Mouse (Mus musculus) lung, adult 2 months (tissue): ENCODE results near the gene F13a1. TPM values are rescaled to one million over a fixed set of nuclear protein-coding genes. Genes with fewer than 3 reads are reported as not detected.

Experiments
- DNase-seq: peaks from one replicate; pipeline ENCODE4 v3.0.0; 2022
- H3K4me1 ChIP-seq: fragments of 200-500 bp; 2 replicates; pipeline ENCODE4 v1.6.1; 2011; ENCODE audit warnings: low read length; ENCODE audit not compliant: control insufficient read depth, insufficient read depth
- H3K4me3 ChIP-seq: fragments of 200-500 bp; replicated peaks from 2 replicates; pipeline ENCODE3; 2011; ENCODE audit warnings: low read depth, mild to moderate bottlenecking, control low read depth, low read length; ENCODE audit errors: extremely low read depth
- CTCF ChIP-seq: fragments of 200-500 bp; IDR thresholded peaks from 2 replicates; pipeline ENCODE4 v1.5.1; 2011; ENCODE audit warnings: mild to moderate bottlenecking, low read length, control low read depth; ENCODE audit not compliant: insufficient read depth
- POLR2A ChIP-seq: fragments of 200-500 bp; IDR thresholded peaks from 2 replicates; pipeline ENCODE4 v1.6.1; 2011; ENCODE audit warnings: low read depth, mild to moderate bottlenecking, control low read depth, low read length, borderline replicate concordance; ENCODE audit errors: extremely low read depth
- WGBS: fragments of 180-500 bp; shearing (Covaris S2); methylation state at CpG from one replicate; pipeline ENCODE4 v1.1.7; 2018; 5-methylcytosine and 5-hydroxymethylcytosine counted together
- polyA plus RNA-seq: library from polyadenylated mRNA; depleted of rRNA; stranded (reverse); fragments of >200 nt; gene quantifications from 2 replicates; pipeline ENCODE4 v1.2.3, GENCODE M21; 2012

Gene F13a1
- polyA plus RNA-seq, 1 experiment = 6.4 TPM

GRCm38 (mm10) chr13:36962926-36963325 lies 87.1 kb downstream of the F13a1 start:
- DNase-seq = no peak
- Histone ChIP-seq H3K4me3 (no peak overlapping the region), H3K4me1 (no peaks in the 10 kb centered on the region)
- TF ChIP-seq POLR2A = no peak
- TF ChIP-seq CTCF = no peak

- no peak for DNase-seq
- WGBS = 41% methylated on average over 3 of the region's 3 CpGs
- Histone ChIP-seq H3K4me1 (no peaks in the 10 kb centered on the region), H3K4me3 (no peak overlapping the region)
- TF ChIP-seq POLR2A (no peak), CTCF (no peak)
Observed at GRCm38 (mm10) chr13:36958996-36959395, 91.0 kb downstream of the F13a1 start.

GRCm38 (mm10) chr13:36954937-36955336 lies 95.1 kb downstream of the F13a1 start:
- Histone ChIP-seq H3K4me1 (no peaks in the 10 kb centered on the region), H3K4me3 (no peak overlapping the region)
- TF ChIP-seq POLR2A (no peak), CTCF (no peak)
- DNase-seq = no peak
- 79% methylated on average over 3 of the region's 3 CpGs for WGBS

GRCm38 (mm10) chr13:36953676-36954075 lies 96.4 kb downstream of the F13a1 start:
- no peak overlapping the region for H3K4me3 ChIP-seq
- no peak for TF ChIP-seq CTCF
- no peak for TF ChIP-seq POLR2A
- no peaks in the 10 kb centered on the region for H3K4me1 ChIP-seq
- no peak for DNase-seq

- Histone ChIP-seq H3K4me3 (no peak overlapping the region), H3K4me1 (no peaks in the 10 kb centered on the region)
- DNase-seq = no peak
- 95% methylated on average over 3 of the region's 3 CpGs for WGBS
- TF ChIP-seq POLR2A = no peak
Observed at GRCm38 (mm10) chr13:36941891-36942290, 108.2 kb downstream of the F13a1 start.

- TF ChIP-seq POLR2A (no peak), CTCF (no peak)
- no peaks in the 10 kb centered on the region for H3K4me1 ChIP-seq
- 87% methylated on average over 9 of the region's 9 CpGs for WGBS
- no peak for DNase-seq
- H3K4me3 ChIP-seq = no peak overlapping the region
Observed at GRCm38 (mm10) chr13:36932066-36932465, 118.0 kb downstream of the F13a1 start.

- TF ChIP-seq POLR2A = no peak
- no peak for TF ChIP-seq CTCF
- no peak for DNase-seq
- no peak overlapping the region for H3K4me3 ChIP-seq
- no peaks in the 10 kb centered on the region for H3K4me1 ChIP-seq
- 63% methylated on average over 4 of the region's 4 CpGs for WGBS
Observed at GRCm38 (mm10) chr13:36919737-36920136, 130.3 kb downstream of the F13a1 start.

GRCm38 (mm10) chr13:36903885-36904284 lies 146.2 kb downstream of the F13a1 start:
- Histone ChIP-seq H3K4me3 (no peak overlapping the region), H3K4me1 (no peaks in the 10 kb centered on the region)
- TF ChIP-seq POLR2A (no peak), CTCF (no peak)
- DNase-seq = no peak
- WGBS = 64% methylated on average over 4 of the region's 4 CpGs

GRCm38 (mm10) chr13:36903447-36903846 lies 146.6 kb downstream of the F13a1 start:
- no peak for DNase-seq
- TF ChIP-seq CTCF = no peak
- no peak for TF ChIP-seq POLR2A
- Histone ChIP-seq H3K4me1 (no peaks in the 10 kb centered on the region), H3K4me3 (no peak overlapping the region)
- 67% methylated on average over 1 of the region's 1 CpGs for WGBS

- Histone ChIP-seq H3K4me1 (no peaks in the 10 kb centered on the region), H3K4me3 (no peak overlapping the region)
- WGBS = 78% methylated on average over 3 of the region's 3 CpGs
- DNase-seq = no peak
- TF ChIP-seq POLR2A (no peak), CTCF (no peak)
Observed at GRCm38 (mm10) chr13:36901603-36902002, 148.4 kb downstream of the F13a1 start.

GRCm38 (mm10) chr13:36901016-36901415 lies 149.0 kb downstream of the F13a1 start:
- no peaks in the 10 kb centered on the region for H3K4me1 ChIP-seq
- no peak for TF ChIP-seq CTCF
- no peak for TF ChIP-seq POLR2A
- no peak for DNase-seq
- no peak overlapping the region for H3K4me3 ChIP-seq
- 43% methylated on average over 3 of the region's 3 CpGs for whole genome bisulfite sequencing
